Mouse (Mus musculus) c-Kit-positive CD71-negative TER-119-negative erythroid progenitor cells, embryonic 14.5 days (primary cell): Measurements from ENCODE around the gene Mllt6.
A peak's percentile ranks its signal among the peaks of the same experiment; 100 is the strongest.
"Not testable (repeated sequence)": the region's sequence is repeated elsewhere in the genome, so short reads cannot be mapped to it uniquely, and the experiment has no call there.

Experiments used
- DNase-seq: peaks from one replicate; pipeline ENCODE4 v3.0.0-alpha.2; 2013; ENCODE audit warnings: low read depth

Mllt6 gene

DNA sequence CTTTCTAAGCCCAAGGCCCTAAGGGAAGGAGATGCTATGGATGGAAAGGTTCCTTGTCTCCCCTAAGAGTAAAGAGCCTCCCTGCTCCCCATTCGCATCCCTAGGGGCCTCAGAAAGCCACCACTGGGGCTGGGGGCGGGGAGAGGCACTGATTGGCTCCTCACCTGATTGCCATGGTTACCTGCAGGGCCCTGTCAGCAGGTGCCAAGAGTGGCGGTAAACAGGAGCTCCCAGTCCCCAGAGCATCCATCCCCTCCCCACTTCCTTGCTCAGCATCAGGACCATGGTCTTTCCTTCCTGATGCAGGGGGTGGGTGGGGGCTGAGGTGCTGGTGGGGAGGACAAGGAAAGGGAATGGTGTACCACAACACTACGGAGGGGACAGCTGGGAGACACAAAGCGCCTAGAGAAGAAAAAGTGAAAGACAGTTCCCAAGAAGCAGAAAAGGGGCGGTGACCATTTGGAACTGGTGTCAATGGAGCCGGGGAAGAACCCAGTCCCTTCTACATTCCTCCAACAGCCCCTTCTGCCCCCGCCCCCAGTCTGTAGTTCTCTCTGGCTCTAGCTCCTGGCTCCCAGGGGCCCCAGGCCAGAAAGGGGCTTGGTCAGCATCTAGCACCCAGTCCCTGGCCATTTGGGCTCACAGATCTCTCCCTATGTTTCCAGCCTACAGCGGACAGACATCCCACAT lies 32.6 kb downstream of the Mllt6 start:
- DNase-seq, result no peak

DNA sequence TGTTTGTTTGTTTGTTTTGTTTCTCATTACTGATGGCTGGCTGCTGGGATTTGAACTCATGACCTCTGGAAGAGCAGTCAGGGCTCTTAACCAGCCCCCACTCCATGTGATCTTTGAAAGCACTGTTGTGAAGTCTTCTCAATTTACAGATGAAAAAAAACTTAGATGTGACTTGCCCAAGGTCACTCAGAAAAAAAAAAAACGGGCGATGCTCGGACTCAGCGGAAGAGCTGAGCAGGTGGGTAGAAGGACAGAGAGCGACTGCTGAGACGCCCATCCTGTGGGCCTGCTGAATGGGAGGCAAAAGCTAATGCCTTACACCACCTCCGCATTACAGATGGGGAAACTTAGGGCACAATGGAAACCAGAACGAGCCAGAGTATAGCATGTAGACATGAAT lies 33.5 kb downstream of the Mllt6 start:
- DNase-seq, result no peak

DNA sequence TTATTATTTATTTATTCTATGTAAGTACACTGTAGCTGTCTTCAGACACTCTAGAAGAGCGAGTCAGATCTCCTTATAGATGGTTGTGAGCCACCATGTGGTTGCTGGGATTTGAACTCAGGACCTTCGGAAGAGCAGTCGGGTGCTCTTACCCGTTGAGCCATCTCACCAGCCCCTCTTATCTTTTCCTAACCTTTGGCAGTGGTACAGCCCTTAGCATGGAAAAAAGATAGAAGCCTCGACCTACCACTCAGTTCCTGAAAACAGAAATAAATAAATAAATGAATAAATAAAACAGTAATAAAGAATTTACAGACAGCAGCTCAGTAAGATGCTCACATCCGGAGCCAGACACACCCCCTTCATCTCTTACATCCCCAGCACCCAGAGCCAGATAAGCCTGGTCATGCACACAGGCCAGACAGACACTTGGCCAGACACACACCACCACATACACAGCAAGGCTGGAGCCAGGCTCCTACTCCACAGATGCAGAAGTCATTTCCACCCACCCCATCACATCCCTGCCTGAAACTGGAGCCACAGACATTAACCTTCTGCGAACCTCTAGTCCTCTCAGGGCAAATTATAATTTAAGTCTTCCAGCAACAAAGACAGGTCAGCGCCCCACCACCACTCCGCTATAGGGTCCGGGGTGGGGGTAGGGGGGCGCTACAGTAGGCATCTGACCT lies 34.1 kb downstream of the Mllt6 start:
- no peak for DNase-seq

GRCm38 (mm10) chr11:97697891-97698529 lies 34.8 kb downstream of the Mllt6 start:
- no peak for DNase-seq

DNA sequence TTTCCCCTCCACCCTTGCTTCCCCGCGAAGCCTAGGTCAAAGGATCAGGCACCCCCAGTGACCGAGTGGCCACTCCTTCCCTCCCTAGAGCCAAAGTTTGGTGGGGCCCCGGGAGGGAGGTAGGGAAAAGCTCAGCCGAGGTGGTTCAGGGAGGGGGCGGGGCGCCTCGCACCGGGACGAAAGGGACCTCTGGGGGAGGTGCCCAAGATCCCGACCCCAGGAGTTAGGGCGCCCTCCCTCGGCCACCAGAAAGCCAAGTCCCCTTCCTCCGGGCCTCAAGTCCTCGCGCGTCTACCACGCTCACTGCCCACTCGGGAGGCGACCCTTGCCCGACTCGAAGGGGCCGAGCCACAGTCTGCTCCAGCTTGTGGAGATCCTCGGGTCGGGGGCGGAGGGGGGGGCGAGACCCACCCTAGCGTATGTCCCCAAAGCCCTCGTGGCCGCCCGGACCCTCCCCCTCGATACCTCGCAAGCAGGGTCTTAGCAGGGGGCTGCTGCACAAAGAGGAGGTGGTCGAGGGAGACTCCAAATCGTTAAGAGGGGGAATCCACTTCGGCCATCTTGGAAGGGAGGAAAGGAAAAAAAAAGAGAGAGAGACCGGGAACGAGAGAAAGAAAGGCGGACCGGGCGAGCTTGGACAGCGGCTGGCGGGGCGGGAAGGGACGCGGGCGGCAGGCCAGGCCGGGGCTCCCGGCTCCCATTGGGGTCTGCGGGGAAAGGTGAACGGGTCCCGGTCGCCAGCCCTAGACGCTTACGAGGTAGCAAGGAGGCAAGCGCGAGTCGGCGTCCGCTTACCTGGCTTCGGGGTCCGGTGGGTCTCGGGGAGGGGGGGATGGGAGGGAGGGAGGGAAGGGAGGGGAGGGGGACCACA lies 35.8 kb downstream of the Mllt6 start:
- DNase-seq, result no peak

- no peak for DNase-seq
Observed at GRCm38 (mm10) chr11:97699626-97700002, 36.4 kb downstream of the Mllt6 start.

GRCm38 (mm10) chr11:97700003-97700745 lies 37.0 kb downstream of the Mllt6 start, which contains the start of gene Pcgf2:
TSS of gene Pcgf2 (minus strand) at chr11:97700497.
- DNase-seq, result no peak

DNA sequence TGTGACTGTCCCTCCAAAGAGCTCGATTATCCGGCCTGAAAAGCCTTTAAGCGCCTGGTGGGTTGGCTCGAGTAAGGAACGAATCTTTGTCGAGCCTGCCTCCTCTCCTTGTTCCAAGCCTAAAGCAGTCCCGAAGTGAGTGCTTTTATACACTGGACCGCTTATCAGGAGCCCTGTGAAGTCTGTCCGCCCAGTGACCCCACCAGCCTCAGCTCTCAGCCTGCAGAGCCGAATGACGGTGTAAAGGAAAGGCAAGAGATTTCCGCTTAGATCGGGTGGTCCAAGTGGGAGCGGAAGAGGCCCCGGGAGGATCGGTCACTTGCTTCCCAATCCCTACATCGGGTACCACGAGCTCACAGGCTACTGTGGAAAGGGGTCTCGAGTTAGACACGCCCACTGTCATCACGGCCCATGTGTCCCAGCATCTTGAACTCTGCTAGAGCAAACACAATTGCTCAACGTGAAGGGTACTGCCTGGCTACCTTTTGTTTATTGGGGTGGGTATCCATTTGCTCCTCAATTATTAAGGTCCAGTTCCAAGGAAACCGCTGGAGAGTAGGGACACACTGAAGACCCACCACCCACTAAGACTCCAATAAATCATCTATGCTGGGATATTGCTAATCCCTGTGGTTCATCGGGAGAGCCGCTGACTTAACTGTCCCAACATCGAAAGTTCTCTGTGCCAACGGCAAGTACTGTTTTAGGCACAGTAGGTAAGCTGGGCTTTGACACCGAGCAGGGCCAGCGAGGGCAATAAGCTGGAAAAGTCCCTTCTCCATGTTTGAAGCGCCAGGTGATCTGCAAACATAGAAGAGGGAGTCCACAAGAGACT lies 37.7 kb downstream of the Mllt6 start:
- DNase-seq, result no peak

- no peak for DNase-seq
Observed at GRCm38 (mm10) chr11:97701581-97702392, 38.6 kb downstream of the Mllt6 start.

DNA sequence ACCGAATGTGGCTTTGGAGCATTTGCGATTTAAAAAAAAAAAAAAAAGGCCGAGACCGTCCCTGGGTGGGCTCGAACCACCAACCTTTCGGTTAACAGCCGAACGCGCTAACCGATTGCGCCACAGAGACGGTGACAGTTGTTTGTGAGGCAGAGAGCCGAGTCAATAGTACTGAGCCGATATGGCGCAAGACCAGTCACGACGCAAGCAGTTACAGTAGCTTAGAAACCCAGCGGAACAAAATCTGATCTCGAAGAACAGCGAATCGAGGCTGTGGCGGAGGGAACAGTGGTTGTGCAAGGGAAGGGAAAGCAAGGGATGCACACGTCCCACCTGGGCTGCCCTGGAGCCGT lies 39.2 kb downstream of the Mllt6 start:
- peak; percentile 82 for DNase-seq

DNA sequence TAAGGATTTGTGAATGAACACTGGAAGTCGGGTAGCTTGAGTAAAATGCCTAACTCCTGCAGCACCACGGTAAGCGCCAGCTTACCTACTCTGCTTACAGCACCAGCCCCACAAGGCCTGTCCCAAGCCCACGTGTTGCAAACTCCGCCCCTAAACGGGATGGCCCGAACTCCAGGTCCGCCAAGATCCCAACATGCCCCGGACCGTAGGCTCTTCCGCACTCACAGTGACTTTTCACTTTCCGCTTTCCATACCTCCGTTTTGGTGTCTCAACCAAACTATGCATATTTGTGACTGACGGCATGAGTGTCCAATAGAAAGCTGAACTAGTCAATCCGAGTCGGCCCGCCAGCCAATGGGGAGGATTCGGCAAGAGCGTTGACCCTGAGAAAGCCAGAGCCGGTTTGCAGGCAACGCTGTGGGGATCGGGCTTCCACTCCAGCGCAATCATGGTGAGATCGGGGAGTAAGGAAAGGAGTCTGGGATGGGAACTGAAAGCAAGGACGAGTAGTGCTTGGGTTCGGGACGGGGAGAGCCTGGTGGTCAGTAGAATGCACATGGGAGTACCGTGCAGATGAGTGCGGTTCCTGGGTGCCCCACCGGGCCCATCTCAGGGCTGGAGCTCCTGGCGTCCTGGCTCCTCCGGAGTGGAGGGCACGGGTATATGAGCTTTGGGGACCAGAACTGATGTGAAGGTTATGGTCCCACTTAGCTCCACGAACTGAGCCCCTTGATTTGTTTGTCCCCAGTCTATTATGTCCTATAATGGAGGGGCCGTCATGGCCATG lies 40.0 kb downstream of the Mllt6 start, which contains the start of gene Psmb3:
Psmb3 (plus strand) TSS at position 361 of the 788 bp plus-strand sequence.
- DNase-seq, result peak; percentile 100

- DNase-seq, result not testable (repeated sequence)
Observed at GRCm38 (mm10) chr11:97710067-97710466, 46.9 kb downstream of the Mllt6 start.

DNA sequence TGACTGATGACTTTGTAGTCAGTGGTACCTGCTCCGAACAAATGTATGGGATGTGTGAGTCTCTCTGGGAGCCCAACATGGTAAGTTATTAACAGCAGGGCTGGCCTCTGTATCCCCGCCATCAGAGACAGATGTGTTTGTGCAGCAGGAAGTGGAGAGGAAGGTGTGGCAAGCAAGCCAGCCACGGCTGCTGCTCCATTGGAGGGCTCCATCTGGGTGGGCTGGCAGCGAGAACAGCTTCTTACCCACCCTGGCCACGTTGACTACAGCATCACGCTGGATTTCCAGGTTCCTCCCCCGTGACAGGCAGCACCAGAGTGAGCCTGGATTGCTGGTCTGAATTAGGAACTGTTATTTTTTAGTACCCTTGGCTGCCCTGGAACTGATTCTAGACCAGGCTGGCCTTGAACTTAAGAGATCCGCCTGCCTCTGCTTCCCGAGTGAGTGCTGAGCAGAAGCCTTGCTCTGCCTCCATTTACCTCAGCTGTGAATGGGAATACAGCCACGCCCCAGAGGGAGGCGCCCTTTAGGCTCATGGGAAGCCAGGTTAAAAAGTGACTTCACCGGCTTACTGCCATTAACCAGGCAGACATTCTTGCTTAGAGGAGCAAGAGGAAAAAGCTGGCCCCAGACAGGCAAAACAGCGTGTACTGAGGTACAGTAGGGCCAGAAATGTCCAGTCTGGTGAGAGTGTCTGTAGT lies 48.1 kb downstream of the Mllt6 start:
- DNase-seq, result no peak

GRCm38 (mm10) chr11:97712286-97712685 lies 49.1 kb downstream of the Mllt6 start:
- no peak for DNase-seq

- DNase-seq, result no peak
Observed at GRCm38 (mm10) chr11:97713896-97714295, 50.7 kb downstream of the Mllt6 start.

- DNase-seq, result no peak
Observed at GRCm38 (mm10) chr11:97714356-97714755, 51.1 kb downstream of the Mllt6 start.

DNA sequence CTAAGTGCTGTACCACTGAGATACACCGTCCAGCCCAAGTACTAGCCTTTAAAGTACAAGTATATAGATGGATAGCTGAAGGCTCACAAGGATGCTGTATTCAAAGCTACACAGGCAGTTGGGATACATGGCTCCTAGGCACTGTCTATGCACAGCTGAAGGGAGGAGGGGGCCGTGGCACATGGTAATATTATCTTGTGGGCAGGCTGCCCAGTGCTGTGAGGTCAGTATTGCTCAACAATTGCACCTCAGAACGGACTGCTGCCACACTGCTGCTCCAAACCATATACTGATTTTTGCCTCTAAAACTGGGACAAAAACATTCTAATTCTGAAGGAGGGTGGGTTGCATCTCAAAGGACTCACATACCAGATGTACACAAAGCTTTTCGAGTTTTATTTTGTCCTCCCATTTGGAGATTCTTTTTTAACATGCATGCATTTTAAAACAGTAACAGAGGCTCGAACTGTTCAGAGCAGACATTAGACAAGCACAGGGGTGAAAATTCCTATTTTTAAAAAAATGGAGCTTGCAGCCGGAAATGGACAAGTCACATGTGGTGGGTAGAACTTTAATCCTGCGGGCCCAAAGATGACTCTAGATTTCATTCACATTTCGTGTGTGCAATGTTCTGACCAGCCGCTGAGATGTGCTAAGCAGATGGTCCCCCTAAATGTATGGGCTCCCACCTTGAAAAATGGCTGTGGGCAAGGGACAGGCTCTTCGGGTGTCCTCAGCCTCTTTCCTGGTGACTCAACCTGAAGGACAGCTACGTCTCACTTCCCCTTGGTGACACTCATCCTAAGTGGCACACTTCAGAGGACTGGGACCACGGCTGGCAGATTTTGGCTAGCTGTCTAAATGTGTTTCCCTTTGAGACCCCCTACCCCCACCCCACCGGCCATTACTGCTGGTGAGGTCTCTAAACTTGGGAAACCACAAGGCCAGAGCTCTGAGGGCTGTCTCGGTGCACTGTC lies 51.9 kb downstream of the Mllt6 start:
- DNase-seq, result peak; percentile 14
